Mouse (Mus musculus): Measurements from ENCODE around the gene Lrfn3. TPM values are rescaled to one million over a fixed set of nuclear protein-coding genes. Genes with fewer than 3 reads are reported as not detected.

Gene Lrfn3
- polyA plus RNA-seq, 1 experiment from 2014 or later = 17.9 TPM

GRCm38 (mm10) chr7:30322865-30323264, 39.7 kb downstream of the Lrfn3 start:
- Histone ChIP-seq H3K4me3 (peak overlapping the region; percentile 99), H3K9ac (peak overlapping the region; percentile 34; the same call in 1 of the 2 replicates), H3K9me3 (no peaks in the 10 kb centered on the region), H3K27me3 (replicated peaks) (0 out of 2 replicates have a peak, but pooled peaks cover 6% of the 10 kb centered on the region), H3K27ac (peak overlapping the region; percentile 89; the same call in 1 of the 2 replicates), H3K4me2 (peak overlapping the region; percentile 76), H3K4me1 (peaks cover 19% of the 10 kb centered on the region), H3K36me3 (replicated peaks) (no peaks in the 10 kb centered on the region)
- no peak for ATAC-seq (replicated peaks)
- WGBS = 36% methylated on average over 6 of the region's 6 CpGs

GRCm38 (mm10) chr7:30322285-30322667, 40.3 kb downstream of the Lrfn3 start:
- peak; percentile 100 for ATAC-seq (replicated peaks)
- H3K9me3 ChIP-seq = no peaks in the 10 kb centered on the region

GRCm38 (mm10) chr7:30321539-30322284, 40.9 kb downstream of the Lrfn3 start, which contains the start of gene E130208F15Rik:
Gene E130208F15Rik (plus strand): TSS chr7:30321740.
- Histone ChIP-seq H3K9me3 (no peaks in the 10 kb centered on the region), H3K27ac (peak within 1 kb of the TSS; percentile 89), H3K9ac (peak within 1 kb of the TSS; percentile 91), H3K27me3 (replicated peaks) (0 out of 2 replicates have a peak, but pooled peaks cover 6% of the 10 kb centered on the region), H3K4me3 (peak within 1 kb of the TSS; percentile 99), H3K36me3 (replicated peaks) (no peaks in the 10 kb centered on the region), H3K4me2 (peak within 1 kb of the TSS; percentile 76), H3K4me1 (peaks cover 19% of the 10 kb centered on the region)
- WGBS = under 1% methylated on average over 63 of the region's 63 CpGs
- peak; percentile 71 for ATAC-seq (replicated peaks)

More at GRCm38 (mm10) chr7:30322285-30322667, 40.3 kb downstream of the Lrfn3 start:
- Histone ChIP-seq H3K4me3 (peak overlapping the region; percentile 99), H3K27me3 (replicated peaks) (0 out of 2 replicates have a peak, but pooled peaks cover 6% of the 10 kb centered on the region), H3K4me1 (peaks cover 19% of the 10 kb centered on the region), H3K36me3 (replicated peaks) (no peaks in the 10 kb centered on the region), H3K4me2 (peak overlapping the region; percentile 76), H3K27ac (peak overlapping the region; percentile 89), H3K9ac (peak overlapping the region; percentile 91)
- whole genome bisulfite sequencing = under 1% methylated on average over 20 of the region's 20 CpGs

GRCm38 (mm10) chr7:30320946-30321345, 41.6 kb downstream of the Lrfn3 start:
- peak overlapping the region; percentile 99 for H3K4me3 ChIP-seq

GRCm38 (mm10) chr7:30318142-30318541, 44.4 kb downstream of the Lrfn3 start:
- 86% methylated on average over 3 of the region's 3 CpGs for WGBS
- ATAC-seq (replicated peaks) = no peak
- peaks cover 19% of the 10 kb centered on the region for H3K4me1 ChIP-seq

More at GRCm38 (mm10) chr7:30320946-30321345, 41.6 kb downstream of the Lrfn3 start:
- Histone ChIP-seq H3K27me3 (replicated peaks) (0 out of 2 replicates have a peak, but pooled peaks cover 6% of the 10 kb centered on the region), H3K9ac (no peak overlapping the region), H3K27ac (no peak overlapping the region), H3K4me1 (peaks cover 19% of the 10 kb centered on the region), H3K9me3 (no peaks in the 10 kb centered on the region), H3K36me3 (replicated peaks) (no peaks in the 10 kb centered on the region), H3K4me2 (peak overlapping the region; percentile 76)
- ATAC-seq (replicated peaks) = no peak
- WGBS = 77% methylated on average over 2 of the region's 2 CpGs

GRCm38 (mm10) chr7:30315559-30316529, 46.7 kb downstream of the Lrfn3 start:
- Histone ChIP-seq H3K9me3 (no peaks in the 10 kb centered on the region), H3K4me3 (no peak overlapping the region), H3K4me1 (peaks cover 5% of the 10 kb centered on the region), H3K27ac (no peak overlapping the region), H3K36me3 (replicated peaks) (no peaks in the 10 kb centered on the region; the same call in 1 of the 2 replicates), H3K27me3 (replicated peaks) (no peaks in the 10 kb centered on the region), H3K4me2 (no peak overlapping the region), H3K9ac (no peak overlapping the region)
- no peak for ATAC-seq (replicated peaks)
- WGBS = 81% methylated on average over 13 of the region's 13 CpGs

More at GRCm38 (mm10) chr7:30318142-30318541, 44.4 kb downstream of the Lrfn3 start:
- no peak overlapping the region for H3K27ac ChIP-seq
- no peaks in the 10 kb centered on the region for H3K27me3 ChIP-seq (replicated peaks)
- H3K36me3 ChIP-seq (replicated peaks) = no peaks in the 10 kb centered on the region; the same call in 1 of the 2 replicates
- H3K4me3 ChIP-seq = no peak overlapping the region
- H3K9me3 ChIP-seq = no peaks in the 10 kb centered on the region
- no peak overlapping the region for H3K4me2 ChIP-seq
- H3K9ac ChIP-seq = no peak overlapping the region

GRCm38 (mm10) chr7:30314721-30315155, 47.8 kb downstream of the Lrfn3 start, which contains the start of gene Syne4:
Gene Syne4 (plus strand): TSS chr7:30314807.
- ATAC-seq (replicated peaks) = no peak
- no peaks in the 10 kb centered on the region for H3K27me3 ChIP-seq (replicated peaks)
- H3K4me2 ChIP-seq = no peak within 1 kb of the TSS
- WGBS = 5% methylated on average over 9 of the region's 9 CpGs
- H3K4me1 ChIP-seq = peaks cover 9% of the 10 kb centered on the region
- H3K36me3 ChIP-seq (replicated peaks) = no peaks in the 10 kb centered on the region; the same call in 1 of the 2 replicates
- H3K9me3 ChIP-seq = no peaks in the 10 kb centered on the region
- no peak within 1 kb of the TSS for H3K9ac ChIP-seq
- H3K27ac ChIP-seq = no peak within 1 kb of the TSS
- no peak within 1 kb of the TSS for H3K4me3 ChIP-seq

GRCm38 (mm10) chr7:30313666-30314320, 48.8 kb downstream of the Lrfn3 start:
- WGBS = 55% methylated on average over 27 of the region's 27 CpGs

GRCm38 (mm10) chr7:30310136-30310535, 52.4 kb downstream of the Lrfn3 start:
- Histone ChIP-seq H3K36me3 (replicated peaks) (peaks cover 18% of the 10 kb centered on the region; the same call in 1 of the 2 replicates), H3K4me1 (peaks cover 23% of the 10 kb centered on the region), H3K4me2 (no peak overlapping the region; the same call in 1 of the 2 replicates), H3K9me3 (no peaks in the 10 kb centered on the region), H3K9ac (no peak overlapping the region), H3K27ac (no peak overlapping the region), H3K27me3 (replicated peaks) (no peaks in the 10 kb centered on the region), H3K4me3 (no peak overlapping the region)
- ATAC-seq (replicated peaks) = no peak
- 91% methylated on average over 12 of the region's 12 CpGs for WGBS

More at GRCm38 (mm10) chr7:30313666-30314320, 48.8 kb downstream of the Lrfn3 start:
- no peak for ATAC-seq (replicated peaks)
- Histone ChIP-seq H3K4me3 (no peak overlapping the region), H3K27ac (no peak overlapping the region), H3K4me2 (no peak overlapping the region), H3K9ac (no peak overlapping the region), H3K27me3 (replicated peaks) (no peaks in the 10 kb centered on the region), H3K9me3 (no peaks in the 10 kb centered on the region), H3K4me1 (peaks cover 15% of the 10 kb centered on the region), H3K36me3 (replicated peaks) (no peaks in the 10 kb centered on the region; the same call in 1 of the 2 replicates)

- no peak for ATAC-seq (replicated peaks)
- no peak overlapping the region for H3K27ac ChIP-seq
- peaks cover 23% of the 10 kb centered on the region for H3K4me1 ChIP-seq
- peak overlapping the region; percentile 64 for H3K9ac ChIP-seq
- peak overlapping the region; percentile 63 for H3K4me3 ChIP-seq
- H3K9me3 ChIP-seq = no peaks in the 10 kb centered on the region
- H3K4me2 ChIP-seq = peak overlapping the region; percentile 78
- peaks cover 18% of the 10 kb centered on the region; the same call in 1 of the 2 replicates for H3K36me3 ChIP-seq (replicated peaks)
- no peaks in the 10 kb centered on the region for H3K27me3 ChIP-seq (replicated peaks)
- 68% methylated on average over 15 of the region's 15 CpGs for WGBS
These were observed 53.0 kb downstream of the Lrfn3 start for GRCm38 (mm10) chr7:30309395-30310129.
